ENCODE assay signal across 24 mouse cellular contexts in genomic region chrX:73333548-73333947, GRCm38 (mm10). TPM values are rescaled to one million over a fixed set of nuclear protein-coding genes. Genes with fewer than 3 reads are reported as not detected.
"Had no signal": no experiment of that assay in that cellular context is flagged by ENCODE, and none has a peak within 500 bp of the region (broad histone marks: within the 10 kb centered on the region; RNA-seq: fewer than 3 reads in every experiment).

No protein-coding gene starts in this region.

- H3K4me2 ChIP-seq: liver, embryonic 15.5 days; lung, embryonic 15.5 days; midbrain, embryonic 12.5 days; midbrain, embryonic 15.5 days; neural tube, embryonic 12.5 days; stomach, embryonic 15.5 days had no signal

- ATAC-seq: liver, postnatal 0 days; lung, postnatal 0 days; midbrain, embryonic 15.5 days had no signal

- H3K27me3 ChIP-seq: midbrain, embryonic 15.5 days; neural tube, embryonic 12.5 days; stomach, embryonic 15.5 days had no signal

- H3K4me1 ChIP-seq: liver, embryonic 15.5 days; lung, embryonic 15.5 days; midbrain, embryonic 12.5 days; midbrain, embryonic 15.5 days; neural tube, embryonic 12.5 days; stomach, embryonic 15.5 days had no signal

- H3K4me3 ChIP-seq: liver, embryonic 15.5 days; lung, embryonic 15.5 days; megakaryocyte, embryonic 14.5 days; midbrain, embryonic 12.5 days; midbrain, embryonic 15.5 days; neural tube, embryonic 12.5 days; stomach, embryonic 15.5 days had no signal

- H3K36me3 ChIP-seq: liver, embryonic 15.5 days; lung, embryonic 15.5 days; midbrain, embryonic 12.5 days; midbrain, embryonic 15.5 days; neural tube, embryonic 12.5 days; stomach, embryonic 15.5 days had no signal

- DNase-seq: liver, postnatal 0 days; lung, adult 2 months; lung, postnatal 14 days; lung, postnatal 36 days; right cerebral cortex, postnatal 14 days; thymus, adult 2 months; thymus, postnatal 25 days; thymus, postnatal 4 days had no signal

- H3K9me3 ChIP-seq: liver, embryonic 15.5 days; lung, embryonic 15.5 days; megakaryocyte, embryonic 14.5 days; midbrain, embryonic 12.5 days; midbrain, embryonic 15.5 days; neural tube, embryonic 12.5 days; stomach, embryonic 15.5 days had no signal

- H3K27ac ChIP-seq: liver, embryonic 15.5 days; lung, embryonic 15.5 days; macrophage; midbrain, embryonic 12.5 days; midbrain, embryonic 15.5 days; neural tube, embryonic 12.5 days; stomach, embryonic 15.5 days; stomach, postnatal 0 days had no signal

- H3K9ac ChIP-seq: liver, embryonic 15.5 days; liver, postnatal 0 days; lung, embryonic 15.5 days; midbrain, embryonic 12.5 days; midbrain, embryonic 15.5 days; neural tube, embryonic 12.5 days; stomach, embryonic 15.5 days had no signal

RNA-seq across cellular contexts. Expression of gene Gm45015, which starts 3.1 kb away (rescaled TPM):
- total RNA-seq: megakaryocyte progenitor cell, adult 5-6 weeks; monocyte, adult 5-6 weeks; neutrophil, adult 5-6 weeks had no signal
- polyA plus RNA-seq: liver, embryonic 15.5 days; liver, postnatal 0 days; lung, adult 2 months; lung, embryonic 15.5 days; lung, postnatal 0 days; macrophage; midbrain, embryonic 12.5 days; midbrain, embryonic 15.5 days; neural tube, embryonic 12.5 days; neural tube, embryonic 14.5 days; spleen, adult 2 months; stomach, embryonic 15.5 days; stomach, postnatal 0 days; thymus, adult 2 months; urinary bladder, adult 2 months had no signal

RNA-seq across cellular contexts. Expression of gene Xlr5a, which starts 40.8 kb away (rescaled TPM):
- total RNA-seq: megakaryocyte progenitor cell, adult 5-6 weeks; monocyte, adult 5-6 weeks; neutrophil, adult 5-6 weeks had no signal
- polyA plus RNA-seq: liver, embryonic 15.5 days; liver, postnatal 0 days; lung, adult 2 months; lung, postnatal 0 days; macrophage; midbrain, embryonic 15.5 days; neural tube, embryonic 12.5 days; neural tube, embryonic 14.5 days; spleen, adult 2 months; stomach, embryonic 15.5 days; stomach, postnatal 0 days had no signal

RNA-seq across cellular contexts. Expression of gene Xlr5c, which starts 40.8 kb away (rescaled TPM):
- total RNA-seq: megakaryocyte progenitor cell, adult 5-6 weeks; monocyte, adult 5-6 weeks; neutrophil, adult 5-6 weeks had no signal
- polyA plus RNA-seq: liver, embryonic 15.5 days; liver, postnatal 0 days; lung, adult 2 months; lung, embryonic 15.5 days; lung, postnatal 0 days; macrophage; midbrain, embryonic 12.5 days; midbrain, embryonic 15.5 days; neural tube, embryonic 12.5 days; neural tube, embryonic 14.5 days; spleen, adult 2 months; stomach, embryonic 15.5 days; stomach, postnatal 0 days; thymus, adult 2 months; urinary bladder, adult 2 months had no signal
